Mouse (Mus musculus) heart, adult 2 months (tissue): ENCODE measurements at regions not wholly inside any gene's neighbourhood (a gene's known extent, or its start where the extent isn't known, plus 50 kb on each side); places are given as distances from the start of the nearest gene placed in this dataset.

Experiments
- CTCF ChIP-seq: fragments of 200-600 bp; IDR thresholded peaks from 2 replicates; pipeline ENCODE4 v1.8.1; 2022; ENCODE audit warnings: antibody characterized with exemption, mild to moderate bottlenecking, moderate library complexity
- POLR2A ChIP-seq: fragments of 200-500 bp; IDR thresholded peaks from 2 replicates; pipeline ENCODE4 v1.6.1; 2011; ENCODE audit warnings: mild to moderate bottlenecking, low read depth, low read length, control low read depth; ENCODE audit not compliant: insufficient read depth

DNA sequence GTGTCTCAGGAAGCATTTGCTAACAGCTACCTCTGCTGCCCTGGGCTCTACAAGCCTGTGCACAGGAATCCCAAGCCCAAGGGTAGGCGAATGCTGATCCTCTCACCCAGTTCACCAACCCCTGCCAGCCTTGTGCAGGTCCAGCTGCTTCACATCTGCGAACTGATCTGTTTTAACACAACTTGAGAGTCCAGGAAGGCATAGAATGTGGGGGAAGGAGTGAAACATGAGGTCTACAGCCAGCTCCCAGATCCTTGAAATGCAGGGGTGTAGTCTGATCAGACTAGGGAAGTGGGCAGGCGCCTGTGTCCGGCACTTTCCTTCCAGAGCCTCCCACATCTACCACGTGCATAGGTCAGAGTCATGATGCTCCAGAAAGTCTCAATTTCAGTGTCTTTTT is 181.3 kb downstream of the Suds3 start:
- no peak for TF ChIP-seq CTCF
- no peak for TF ChIP-seq POLR2A
